Mouse (Mus musculus) adrenal gland, adult 2 months (tissue): ENCODE results near the gene Med26. TPM values are rescaled to one million over a fixed set of nuclear protein-coding genes. Genes with fewer than 3 reads are reported as not detected.

Experiments used
- DNase-seq: peaks from one replicate; pipeline ENCODE4 v3.0.0; 2021
- polyA plus RNA-seq: library from polyadenylated mRNA; depleted of rRNA; stranded (reverse); fragments of >200 nt; gene quantifications from 2 replicates; pipeline ENCODE4 v1.2.3, GENCODE M21; 2012
- total RNA-seq, 2 experiments: library from RNA; stranded (reverse); gene quantifications; 2 replicates each; pipeline ENCODE4 v1.2.3; 2021

The Med26 gene
- total and polyA plus RNA-seq, 3 experiments: 8.6 to 17.1 (median 9.5) TPM

- DNase-seq: no peak
Measured at GRCm38 (mm10) chr8:72547122-72547801, 808 bp downstream of the Med26 start.

DNA sequence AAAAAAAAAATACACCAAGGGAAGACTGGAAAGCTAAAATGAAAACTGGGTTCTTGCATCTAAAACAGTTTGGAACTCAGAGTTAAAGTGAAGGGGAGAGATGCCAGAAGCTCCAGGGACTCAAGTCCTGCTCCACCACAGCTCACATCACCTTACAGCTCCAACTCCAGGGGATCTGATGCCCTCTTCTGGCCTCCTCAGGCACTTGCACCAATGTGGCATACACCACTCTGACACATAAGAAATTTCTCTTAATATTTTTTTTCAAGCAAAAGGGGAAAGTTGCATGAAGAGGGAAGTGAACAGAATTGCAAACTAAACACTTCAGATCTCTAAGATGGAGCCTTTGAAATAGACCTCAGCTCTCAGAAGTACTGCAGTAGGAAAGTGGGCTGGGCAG, 8.8 kb downstream of the Med26 start:
- no peak for DNase-seq

DNA sequence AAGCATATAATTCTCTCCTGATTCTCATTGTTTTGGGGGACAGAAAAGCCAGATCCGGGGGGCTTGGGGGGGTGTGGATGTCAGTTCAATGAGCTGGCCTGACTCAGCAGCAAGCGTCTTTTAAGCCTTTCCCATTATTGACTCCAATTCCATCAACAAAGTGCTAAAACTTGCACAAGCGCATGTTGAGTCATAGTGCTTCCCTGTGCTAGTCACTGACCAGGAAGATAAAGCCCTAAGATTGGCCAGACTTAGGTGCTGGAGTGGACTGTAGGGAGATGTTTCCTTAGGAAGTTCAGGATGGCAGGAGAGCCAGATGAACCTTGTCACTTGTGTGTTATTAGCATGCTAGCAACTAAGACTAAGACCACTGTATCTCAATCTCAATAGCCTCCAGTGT, 13.2 kb downstream of the Med26 start:
- peak; percentile 39 for DNase-seq

DNA sequence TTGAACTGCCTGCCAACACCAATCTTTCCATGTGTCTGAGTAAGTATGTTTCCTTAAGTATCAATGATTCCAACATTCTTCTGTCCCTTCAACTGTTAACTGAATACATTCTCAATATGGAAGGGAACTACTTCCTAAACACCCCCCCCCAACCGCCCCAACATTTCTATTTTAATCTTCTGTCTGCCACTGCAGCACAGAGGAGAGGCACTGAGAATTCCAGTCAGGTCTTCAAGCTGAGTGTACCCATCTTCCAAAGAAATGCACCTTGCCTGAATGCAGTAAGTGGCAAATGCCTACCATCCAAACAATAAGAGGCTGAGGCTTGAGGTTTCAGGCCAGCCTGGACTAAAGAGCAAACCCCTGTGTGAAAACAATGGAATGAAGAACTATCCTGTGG, 16.0 kb downstream of the Med26 start:
- DNase-seq: no peak

DNA sequence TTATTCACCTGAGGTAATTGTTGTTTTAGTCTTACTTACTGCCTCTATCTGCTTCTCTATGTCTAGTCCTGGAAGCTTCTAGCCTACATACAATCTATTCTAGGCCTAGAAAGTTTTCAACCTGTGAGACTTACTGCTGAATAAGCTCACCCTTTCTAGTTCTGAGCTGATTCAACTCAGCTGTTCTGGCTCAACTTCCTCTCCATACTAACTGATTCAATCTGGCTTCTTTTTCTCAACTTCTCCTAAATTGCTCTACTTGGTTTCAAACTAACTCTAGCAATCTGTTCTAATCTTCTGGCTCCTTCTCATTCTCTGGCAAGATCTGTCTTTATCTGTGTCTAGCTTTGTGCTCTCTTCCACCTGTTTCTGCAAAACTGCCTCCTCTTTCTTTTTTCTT, 26.2 kb downstream of the Med26 start:
- DNase-seq: no peak

DNA sequence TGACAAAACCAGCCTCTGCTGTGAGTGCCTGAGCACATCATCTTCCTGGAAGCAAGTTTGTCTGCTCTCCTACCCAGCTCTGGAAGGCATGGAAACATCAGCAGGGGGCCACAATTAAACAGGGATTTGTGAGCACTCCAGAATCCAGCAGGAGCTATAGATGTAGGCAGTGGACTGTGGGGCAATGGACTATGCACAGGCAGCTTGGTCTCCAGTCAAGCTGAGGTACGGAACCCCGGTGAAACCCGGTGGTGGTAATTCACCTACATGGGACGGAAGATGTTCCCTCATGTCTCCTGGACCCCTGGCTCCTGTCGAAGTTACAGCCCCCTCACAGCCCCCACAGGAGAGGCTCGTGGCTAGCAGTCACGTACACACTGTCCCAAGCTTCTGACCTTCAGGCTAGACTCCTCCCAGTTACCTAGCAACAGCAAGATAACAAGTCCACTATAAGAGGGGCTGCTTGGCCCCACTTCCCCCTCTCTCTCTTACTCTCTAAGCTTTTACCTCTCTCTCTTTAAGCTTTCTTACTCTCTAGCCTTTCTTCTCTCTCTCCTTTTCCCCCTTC, 30.6 kb downstream of the Med26 start:
- no peak for DNase-seq

DNA sequence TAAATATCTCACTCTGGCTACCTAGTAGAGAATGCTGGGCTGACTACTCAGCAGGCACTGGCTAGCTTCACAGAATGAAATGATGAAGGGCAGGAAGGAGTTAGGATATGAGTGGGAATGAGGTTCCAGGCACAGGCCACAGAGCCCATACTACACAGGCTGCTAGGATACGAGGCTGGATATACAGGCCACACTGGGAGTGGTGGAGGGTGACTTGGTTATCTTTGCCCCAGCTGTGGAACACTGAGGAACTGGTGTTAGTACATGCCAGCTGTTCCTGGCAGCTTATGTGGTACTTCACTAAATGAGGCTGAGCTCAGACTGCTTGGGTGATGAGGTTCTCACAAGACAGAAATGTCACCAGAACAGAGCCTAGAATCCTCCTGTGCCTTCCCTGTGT, 34.9 kb downstream of the Med26 start:
- no peak for DNase-seq

GRCm38 (mm10) chr8:72512648-72513047, 35.4 kb downstream of the Med26 start:
- DNase-seq: no peak

DNA sequence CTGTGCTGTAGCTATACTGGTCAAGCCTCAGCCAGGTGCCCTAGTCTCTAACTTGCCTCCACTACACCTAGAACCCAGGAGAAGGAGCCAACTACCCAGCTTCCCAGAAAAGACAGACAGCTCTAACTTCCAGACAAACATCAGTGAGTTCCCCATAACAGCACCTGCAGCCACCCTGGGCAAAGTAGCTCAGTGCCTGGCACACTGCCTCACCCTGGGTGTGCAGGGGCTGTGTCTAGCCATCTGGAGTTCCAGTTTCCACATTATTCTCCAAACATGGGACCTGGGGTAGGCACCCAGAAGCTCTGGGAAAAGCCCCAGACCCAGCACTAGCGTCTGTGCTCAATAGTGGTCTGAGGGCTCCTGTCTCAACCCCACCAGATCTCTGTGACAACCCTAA, 40.6 kb downstream of the Med26 start:
- no peak for DNase-seq

DNA sequence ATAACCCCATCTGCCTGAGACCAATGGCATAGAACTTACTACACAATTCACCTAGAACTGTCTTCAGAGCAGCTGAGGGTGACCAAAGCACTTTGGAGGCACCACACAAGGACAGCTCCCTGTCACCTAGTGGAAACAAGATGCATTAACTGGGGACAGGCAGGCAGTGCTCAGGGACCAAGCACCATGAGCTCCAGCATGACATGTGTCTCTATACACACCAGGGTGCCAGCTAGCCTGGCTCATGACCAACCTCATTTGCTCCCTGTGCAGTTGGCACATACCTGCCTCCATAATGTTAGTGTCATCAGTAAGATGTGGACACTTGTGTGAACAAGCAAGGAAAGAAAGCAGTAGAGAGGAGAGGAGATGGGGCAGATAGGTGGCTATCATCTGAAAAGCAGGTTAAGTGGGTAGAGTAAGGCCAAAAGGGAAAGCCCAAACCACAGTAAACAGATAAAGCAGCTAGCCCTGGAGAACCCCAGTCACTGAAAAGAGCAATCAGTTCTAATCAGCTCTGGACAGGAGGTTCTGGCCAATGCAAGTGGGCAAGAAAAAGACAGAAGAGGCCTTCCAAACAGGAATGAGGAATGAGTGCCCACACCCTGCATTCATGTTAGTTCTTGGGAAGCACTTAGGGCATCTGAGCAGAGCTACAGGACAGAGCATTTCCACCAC, 43.3 kb downstream of the Med26 start:
- DNase-seq: no peak

GRCm38 (mm10) chr8:72504137-72504536, 43.9 kb downstream of the Med26 start:
- no peak for DNase-seq

DNA sequence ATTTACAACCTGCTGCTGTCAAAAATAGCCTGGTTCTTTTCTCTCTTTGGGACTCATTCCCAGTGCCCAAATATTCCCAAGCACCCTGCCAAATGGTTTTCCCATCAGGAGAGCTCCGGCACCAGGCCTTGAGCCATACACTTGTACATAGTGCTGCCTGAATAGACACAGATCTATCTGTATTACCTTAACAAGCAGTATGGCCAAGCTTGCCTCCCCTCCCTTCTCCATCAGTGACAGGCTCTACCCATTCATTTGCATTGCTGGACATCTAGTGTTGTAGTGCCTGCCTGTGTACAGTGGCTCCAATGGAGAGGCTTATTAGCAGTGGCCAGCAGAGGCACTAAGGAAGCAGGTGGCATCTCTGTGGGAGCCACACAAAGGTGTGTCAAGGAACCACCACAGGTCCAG, 47.5 kb downstream of the Med26 start:
- no peak for DNase-seq

DNA sequence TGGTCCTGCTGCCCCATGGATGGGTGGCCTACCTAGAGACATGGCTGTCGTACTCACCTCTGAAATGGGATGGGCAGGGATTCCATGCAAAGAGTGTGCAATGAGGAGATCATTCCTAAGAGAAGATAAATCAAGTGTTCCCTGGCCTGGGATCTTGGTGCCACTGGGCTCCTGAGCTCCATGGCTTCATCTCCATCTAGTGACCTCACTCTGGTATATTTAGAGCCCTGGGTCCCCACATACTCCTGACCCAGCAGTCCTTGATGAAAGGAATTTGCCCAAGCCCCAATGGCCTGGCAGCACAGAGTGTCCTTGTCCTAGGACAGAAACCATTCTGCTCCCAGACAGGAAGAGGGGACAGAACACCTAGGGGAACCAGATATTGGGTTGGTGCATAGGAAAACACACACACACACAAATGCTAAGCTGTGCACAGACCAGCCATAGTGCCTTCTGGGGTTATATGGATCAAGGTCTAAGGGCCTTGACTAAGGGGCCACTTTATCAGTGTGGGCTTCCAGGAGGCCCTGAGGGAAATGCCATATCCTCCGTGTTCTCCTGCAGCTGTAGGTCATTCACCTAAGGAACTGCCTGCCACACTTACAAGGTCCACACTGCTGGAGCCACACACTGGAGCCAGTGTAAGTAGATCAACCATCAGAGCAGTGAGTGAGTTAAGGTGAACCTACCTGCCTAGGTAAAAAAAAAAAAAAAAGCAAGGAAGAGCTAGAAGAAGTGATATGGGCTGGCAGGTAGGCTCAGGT, 48.4 kb downstream of the Med26 start:
- DNase-seq: no peak

GRCm38 (mm10) chr8:72498527-72498926, 49.5 kb downstream of the Med26 start:
- DNase-seq: no peak

- no peak for DNase-seq
Measured at GRCm38 (mm10) chr8:72497911-72498310, 50.2 kb downstream of the Med26 start.

- DNase-seq: no peak
Measured at GRCm38 (mm10) chr8:72496217-72496616, 51.9 kb downstream of the Med26 start.

GRCm38 (mm10) chr8:72495411-72496111, 52.5 kb downstream of the Med26 start:
- peak; percentile 33 for DNase-seq

GRCm38 (mm10) chr8:72493381-72493780, 54.7 kb downstream of the Med26 start:
- DNase-seq: no peak

DNA sequence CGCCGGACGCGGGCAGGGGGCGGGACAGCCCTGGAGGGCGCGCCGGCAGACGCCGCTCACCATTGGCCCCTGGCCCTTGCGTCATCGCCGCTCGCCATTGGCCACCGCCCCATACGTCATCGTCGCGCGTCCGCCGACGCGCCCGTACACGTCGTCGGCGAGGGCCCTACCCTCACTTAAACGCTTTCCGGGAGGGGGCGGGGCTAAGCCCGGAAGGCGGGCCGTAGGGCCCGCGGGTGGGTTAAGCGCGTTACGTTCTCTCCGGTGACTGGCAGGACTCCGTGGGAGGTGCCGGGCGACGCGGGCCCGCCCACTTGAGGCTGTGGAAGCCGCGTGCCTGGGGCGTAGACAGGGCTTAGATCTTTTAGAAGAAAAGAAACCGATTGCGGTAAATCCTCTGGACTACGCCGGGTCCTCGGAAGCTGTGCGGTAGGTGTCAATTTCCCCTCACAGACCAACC, 55.4 kb downstream of the Med26 start:
- peak; percentile 100 for DNase-seq

DNA sequence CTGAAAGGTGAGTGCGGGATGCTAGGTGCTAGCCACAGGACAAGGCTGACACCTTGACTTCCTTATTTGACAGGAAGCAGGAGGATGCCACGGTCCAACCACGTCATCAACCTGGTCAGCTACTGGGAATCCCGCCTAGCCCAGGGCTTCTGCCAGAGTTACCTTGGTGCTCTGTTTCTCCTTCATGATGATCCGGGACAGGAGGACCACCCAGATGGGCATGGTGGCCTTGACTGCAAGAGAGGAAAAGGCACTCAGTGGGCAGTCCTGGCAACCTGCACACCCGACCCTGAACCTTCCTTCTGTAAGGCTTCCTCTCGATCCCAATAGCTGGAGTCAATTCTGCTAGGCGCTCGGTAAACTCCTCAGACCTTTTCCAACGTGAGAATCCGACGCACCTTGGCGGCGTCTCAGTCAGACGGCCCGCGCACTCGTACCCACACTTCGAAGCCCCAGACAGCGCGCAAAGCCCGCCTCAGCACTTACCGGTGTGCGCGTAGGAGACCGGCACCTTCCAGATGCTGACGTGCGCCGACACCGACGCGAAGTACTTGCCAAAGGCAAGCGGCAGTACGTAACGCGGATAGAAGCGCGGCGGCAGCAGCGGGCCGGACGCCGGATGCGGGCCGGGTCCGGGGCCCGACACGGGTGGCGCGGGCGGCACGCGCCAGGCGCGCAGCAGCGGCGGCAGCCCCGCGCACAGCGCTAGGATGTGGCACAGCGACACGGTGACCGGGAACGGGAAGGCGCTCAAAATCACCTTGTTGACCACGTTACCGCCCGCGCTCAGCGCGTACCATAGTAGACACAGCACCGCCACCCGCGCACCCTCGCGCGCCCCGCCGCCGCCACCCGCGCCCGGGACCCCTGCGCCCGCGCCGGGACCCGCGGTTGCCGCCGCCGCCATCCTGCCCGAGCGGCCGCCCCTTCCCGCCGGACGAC, 56.1 kb downstream of the Med26 start, which contains the start of gene Slc35e1:
Gene Slc35e1, minus strand, starts transcription at position 935 of the 942 bp plus-strand sequence.
- no peak for DNase-seq

DNA sequence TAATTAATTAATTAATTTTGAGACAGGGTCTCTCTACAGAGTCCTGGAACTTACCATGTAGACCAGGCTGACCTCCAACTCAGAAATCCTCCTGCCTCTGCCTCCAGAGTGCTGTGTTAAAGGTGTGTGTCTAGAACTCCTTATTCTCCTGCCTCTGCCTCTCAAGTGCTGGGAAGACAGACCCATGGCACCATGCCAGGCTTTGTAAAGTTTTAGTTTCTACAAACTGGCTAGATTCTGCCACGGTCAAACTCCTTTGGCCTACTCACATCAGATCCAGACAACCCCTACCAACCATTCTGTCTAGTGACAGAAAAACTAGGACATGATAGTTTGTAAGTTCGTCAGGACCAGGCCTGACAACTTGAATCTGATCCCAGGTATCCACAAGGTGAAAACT, 57.1 kb downstream of the Med26 start:
- no peak for DNase-seq
